Mouse (Mus musculus) cerebellum, postnatal 14 days (tissue): ENCODE data around the gene Vwa1.

ENCODE experiments used
- DNase-seq, 2 experiments: peaks; one replicate each; pipeline ENCODE4 v3.0.0; 2021; ENCODE audit warnings: mixed read lengths in 2 of 2

The Vwa1 gene

DNA sequence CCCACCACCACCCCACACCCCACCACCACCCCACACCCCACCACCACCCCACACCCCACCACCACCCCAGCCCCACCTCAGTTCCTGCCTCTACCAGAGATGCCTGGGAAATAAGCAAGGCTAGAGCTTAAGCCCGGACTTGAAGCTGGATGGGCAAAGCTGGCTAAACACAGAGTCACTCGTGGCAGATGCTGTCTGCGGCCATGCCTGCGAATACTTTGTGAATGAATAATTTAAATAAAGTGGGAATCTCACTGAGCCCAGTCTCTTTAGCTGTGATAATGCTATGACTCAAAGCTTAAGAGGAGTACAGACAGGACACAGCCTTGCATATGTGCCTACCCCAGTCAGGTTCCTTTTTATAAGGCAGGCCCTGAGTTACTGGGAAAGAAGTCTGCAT is 5.0 kb upstream of the Vwa1 start:
- DNase-seq: no peak

DNA sequence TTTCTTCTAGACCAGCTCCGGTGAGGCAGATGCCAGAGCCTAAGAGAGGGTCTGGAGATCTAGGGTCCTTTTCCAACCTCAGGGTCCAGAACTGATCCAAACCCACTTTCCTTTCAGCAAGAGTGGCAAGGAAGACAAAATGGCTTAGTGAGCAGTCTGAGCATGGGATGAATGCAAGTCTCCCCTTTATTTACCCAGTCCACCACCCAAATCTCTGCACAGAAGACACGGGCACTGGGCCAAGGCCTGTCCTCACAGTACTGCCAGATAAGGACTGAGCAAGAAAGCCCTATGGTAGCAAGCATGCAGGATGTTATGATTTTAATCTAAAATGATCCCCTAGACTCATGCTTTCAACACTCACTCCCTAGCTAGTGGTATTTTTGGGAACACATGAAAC is 3.3 kb upstream of the Vwa1 start:
- DNase-seq: peak in 1 of 2 experiments; percentile 56

DNA sequence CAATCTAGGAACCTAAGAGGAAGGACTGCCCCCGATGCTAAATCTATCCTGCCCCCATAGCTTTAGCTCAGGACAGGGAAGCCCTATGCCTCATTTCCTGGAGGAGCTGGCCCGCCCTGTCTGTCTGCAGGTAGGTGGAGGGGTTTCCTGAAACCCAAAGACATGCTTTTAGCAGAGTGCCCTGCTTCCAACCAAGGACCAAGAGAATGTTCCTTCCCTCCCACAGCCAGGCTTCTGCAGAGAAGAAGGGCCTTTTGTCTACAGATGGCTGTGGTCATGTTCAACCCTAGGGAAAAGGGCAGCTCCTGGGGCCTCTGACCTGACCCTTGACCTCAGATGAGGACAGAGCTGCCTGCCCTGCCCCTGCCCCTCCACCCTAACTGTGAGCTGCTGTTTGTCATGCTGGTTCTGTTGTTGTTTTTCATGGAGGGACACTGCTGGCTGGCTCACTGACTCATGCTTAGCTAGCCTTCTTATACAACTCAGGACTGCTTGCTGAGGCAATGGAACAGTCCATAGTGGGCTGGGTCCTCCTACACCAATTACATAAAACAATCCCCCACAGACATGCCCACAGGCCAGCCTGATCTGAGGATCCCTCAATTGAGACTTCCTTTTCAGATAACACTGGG is 2.3 kb upstream of the Vwa1 start:
- DNase-seq: no peak

DNA sequence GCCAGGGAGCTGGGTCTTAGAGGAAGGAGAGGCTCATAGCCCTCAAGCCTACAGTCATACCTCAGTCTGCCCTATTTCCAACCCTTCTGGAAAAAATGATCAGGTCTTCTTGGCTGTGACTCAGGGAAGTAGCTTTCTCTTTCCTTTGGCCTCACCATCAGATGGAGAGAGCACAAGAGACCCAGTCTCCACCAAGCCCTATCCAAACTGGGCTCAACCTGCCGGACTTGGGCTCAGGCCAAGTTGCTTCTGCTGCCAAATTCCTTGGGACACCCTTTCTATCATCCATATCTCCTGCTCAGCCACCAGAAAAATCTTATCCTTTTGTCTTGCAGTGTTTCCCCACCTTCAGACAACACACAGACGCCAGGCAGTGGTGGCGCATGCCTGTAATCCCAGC is 1.4 kb upstream of the Vwa1 start:
- peak; percentile 86 to 88 for DNase-seq

DNA sequence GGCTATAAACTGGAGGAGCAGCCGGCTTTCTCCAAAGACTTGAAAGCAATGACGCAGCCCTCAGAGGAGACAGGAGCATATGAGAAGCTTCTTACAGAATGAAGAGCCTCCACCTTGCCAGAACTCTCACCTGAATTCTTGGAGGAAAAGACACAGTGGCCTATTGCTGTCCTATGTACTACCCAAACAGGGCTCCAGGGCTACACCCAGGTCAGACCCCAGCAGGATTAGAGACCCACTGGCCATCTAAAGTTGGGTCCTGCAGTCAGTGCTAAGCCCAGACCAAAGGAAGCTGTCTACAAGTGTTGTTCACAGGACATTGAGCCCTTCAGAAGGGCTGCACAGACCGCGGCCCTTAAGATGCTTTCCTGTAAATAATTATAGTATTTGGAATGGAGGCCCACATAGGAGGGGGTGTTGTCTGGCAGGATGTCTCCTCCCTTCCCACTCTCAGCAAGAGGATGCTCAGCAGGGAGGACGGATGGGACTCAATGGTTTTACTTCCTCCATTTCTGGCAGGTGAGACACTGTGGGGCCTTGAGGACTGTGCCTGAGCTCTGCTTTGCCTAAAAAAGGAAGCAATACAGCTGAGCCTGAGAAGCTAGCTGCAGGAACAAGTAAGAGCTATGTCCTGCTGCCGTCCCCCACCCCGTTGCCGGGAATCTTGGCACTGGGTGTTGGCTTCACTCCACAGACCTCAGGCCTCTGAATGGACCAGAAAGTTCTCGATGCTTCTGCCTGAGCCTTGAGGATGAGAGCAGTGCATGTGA is 658 bp upstream of the Vwa1 start:
- DNase-seq: peak; percentile 80 to 82

DNA sequence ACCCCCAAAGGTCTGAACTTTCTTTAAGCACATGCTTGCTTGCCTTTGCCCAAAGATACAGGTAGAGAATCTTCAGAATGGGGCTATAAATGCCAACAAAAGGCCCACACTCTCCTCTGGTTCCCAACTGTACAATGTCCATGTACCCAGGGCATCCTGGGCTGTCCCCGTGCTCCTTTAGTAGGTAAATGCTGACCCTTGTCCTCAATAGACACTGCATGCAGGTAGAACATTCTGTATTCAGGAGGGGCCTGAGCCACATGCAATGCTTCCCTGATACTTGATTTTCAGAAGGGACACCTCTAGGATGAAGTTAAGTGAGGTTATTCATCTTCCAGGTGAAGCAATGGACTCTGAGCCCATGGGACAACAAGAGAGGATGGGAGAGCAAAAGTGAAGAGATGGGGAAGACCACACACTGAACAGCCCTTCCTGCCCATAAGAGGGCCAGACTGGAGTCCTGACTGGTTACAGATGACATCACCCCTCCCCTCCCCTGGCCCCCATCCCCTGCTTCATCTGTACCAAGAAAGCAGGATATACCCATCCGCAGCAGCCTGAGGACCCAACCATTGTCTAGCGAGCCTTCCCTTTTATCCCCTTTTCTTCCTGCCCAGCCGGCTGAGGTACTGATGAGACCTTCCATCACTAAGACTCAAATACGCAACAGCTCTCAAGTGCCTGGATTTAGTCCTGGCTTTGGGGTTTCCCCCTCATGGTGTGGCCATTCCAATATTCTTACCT is 991 bp downstream of the Vwa1 start:
- no peak for DNase-seq

DNA sequence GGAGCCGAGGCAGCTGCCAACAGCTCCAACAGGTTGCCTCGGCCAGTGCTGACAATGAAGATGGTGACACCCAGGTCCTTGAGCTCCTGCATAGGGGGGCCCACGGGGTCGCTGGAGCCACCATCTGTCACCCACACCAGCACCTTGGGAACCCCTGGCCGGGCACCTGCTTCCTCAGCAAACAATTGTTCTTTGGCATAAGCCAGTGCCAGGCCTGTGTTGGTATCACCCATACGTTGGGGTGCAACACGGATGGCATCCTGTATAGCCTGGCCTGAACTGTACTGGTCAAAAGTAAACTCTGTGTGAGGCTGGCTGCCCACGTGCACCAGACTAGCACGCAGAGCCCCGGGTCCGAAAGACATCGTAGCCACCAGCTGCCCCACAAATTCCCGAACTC is 1.7 kb downstream of the Vwa1 start:
- DNase-seq: no peak

DNA sequence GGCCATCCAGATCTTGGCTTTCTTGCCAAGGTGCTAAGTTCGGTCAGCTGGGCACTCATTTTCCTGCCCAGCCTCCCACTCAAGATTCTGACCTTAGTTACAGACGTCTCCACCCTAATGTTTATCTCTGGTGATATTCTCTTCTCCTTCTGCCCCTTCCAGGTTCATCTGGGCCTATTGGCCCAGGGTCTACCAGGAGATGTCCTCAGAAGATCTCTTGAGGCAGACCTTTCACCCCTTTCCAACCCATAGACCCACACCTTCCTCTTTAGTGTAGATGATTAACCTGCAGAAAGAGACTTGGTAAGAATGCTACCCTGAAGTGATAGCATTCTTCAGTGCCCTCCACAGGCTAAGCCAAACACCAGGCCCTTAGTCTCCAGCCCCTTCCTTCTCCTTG is 2.8 kb downstream of the Vwa1 start:
- no peak for DNase-seq

DNA sequence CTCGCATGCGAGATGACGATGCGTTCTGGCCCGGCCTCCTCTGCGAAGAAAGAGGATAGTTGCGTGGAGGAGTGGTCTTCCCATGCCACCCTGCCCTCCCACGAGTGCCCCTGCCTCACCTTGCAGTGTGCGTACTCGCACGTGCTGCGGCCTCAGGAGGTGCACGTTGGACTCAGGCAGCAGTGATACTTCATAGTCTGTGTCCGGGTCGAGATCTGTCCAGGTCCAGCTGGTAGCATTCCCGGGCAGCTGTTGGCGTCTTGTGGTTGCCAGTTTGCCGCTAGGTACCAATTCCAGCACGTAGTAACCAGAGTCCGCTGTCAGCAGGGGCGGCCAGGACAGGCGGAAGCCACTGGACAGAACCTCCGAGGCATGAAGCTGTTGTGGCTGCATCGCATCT is 3.9 kb downstream of the Vwa1 start:
- DNase-seq: no peak

DNA sequence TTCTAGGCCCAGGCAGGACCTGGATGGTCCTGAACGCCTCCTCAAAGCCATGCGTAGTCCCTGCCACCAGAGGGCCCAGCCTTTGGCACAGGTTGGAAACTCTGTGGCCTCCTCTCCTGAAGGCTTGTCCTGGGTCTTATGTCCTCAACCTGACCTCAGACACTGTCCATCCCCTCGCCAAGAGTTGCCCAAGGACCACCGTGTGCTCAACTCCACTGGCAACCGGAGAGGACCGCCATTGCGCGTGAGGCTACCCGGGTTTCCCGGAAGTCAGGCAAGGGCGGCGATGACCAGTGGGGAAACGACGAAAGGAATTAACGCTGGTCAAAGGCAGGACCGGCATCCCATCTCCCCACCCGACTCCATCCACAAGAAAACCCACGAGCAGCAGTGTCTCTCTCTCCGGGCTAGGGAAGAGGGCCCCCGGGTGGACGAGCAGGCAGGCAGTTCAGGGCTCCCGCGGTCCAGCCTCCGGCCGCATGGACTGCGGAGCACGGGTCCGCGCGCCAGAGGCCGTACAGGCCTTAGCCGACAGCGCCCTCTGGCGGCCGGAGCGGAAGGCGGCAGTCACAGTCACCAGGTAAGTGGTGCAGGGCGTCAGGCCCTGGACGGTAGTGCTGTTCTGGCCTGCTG is 4.5 kb downstream of the Vwa1 start:
- peak; percentile 98 for DNase-seq

DNA sequence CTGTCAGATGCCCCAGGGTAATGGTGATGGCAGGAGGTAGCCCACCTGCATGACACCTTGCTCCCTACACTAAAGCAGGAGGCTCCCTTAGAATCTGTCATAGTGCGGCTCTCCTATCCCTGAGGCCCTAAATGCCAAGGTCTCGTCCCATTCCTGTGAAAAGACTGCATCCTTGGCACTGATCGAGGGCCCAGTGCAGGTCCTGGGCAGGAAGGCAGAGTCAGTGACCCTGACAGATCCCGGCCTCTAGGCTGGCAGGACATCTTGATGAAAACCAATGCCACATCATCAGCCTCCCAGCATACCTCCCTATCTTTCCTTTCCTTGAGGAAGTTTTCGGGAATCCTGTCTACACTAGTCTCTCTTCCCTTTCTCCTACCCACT is 5.0 kb downstream of the Vwa1 start:
- DNase-seq: no peak

DNA sequence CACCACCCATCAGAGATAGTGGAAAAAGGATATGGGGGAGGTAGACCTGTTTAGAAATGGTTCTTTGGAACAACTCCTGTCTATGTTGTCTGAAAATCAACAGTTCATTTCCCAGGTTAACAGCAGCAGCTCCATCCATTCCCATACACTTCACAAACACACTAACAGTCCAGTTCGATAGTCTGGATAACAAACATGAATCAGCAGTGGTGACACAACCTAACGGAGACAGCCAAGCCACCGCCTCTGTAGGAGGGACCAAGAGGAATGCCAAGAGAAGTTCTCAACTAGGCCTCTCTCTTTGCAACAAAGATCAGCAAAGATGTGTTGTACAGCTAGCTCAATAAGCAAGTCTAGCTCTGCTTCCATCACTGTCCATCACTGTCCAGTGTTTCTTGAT is 12.1 kb downstream of the Vwa1 start:
- DNase-seq: no peak

DNA sequence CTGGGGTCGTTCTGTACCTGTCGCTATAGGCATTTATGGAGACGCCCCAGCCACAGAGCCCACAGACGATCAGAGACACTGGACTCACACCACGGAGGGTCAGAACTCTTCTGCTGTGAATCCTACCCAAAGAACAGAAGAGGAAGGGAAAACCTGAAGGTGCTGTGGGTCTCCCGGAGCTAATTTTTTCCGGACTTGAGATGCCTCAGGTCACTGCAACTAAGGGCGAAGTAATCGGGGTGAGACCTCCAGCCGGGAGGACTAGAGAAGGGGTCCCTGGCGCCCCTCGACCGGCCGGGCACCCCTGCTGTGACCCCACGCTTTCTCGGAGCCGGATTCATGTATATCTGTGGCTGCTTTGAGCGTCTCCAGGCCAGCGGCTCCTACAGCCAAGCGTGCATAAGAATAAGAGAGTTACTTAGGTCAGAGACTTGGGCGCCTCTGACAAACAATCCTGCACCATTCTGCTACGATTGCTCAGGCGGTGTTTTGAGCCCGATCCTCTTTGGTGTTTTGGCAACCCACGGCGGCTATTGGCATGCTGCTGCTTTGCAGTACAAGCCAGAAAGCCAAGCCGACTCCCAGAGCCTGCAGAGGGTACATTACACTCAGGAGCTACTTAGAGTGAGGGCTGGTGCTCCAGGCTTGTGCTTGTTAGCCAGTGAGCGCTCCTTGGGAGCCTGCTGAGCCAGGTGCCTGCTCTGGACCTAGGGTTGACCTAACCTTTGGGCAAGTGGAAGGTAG is 13.0 kb downstream of the Vwa1 start:
- peak; percentile 38 to 58 for DNase-seq

DNA sequence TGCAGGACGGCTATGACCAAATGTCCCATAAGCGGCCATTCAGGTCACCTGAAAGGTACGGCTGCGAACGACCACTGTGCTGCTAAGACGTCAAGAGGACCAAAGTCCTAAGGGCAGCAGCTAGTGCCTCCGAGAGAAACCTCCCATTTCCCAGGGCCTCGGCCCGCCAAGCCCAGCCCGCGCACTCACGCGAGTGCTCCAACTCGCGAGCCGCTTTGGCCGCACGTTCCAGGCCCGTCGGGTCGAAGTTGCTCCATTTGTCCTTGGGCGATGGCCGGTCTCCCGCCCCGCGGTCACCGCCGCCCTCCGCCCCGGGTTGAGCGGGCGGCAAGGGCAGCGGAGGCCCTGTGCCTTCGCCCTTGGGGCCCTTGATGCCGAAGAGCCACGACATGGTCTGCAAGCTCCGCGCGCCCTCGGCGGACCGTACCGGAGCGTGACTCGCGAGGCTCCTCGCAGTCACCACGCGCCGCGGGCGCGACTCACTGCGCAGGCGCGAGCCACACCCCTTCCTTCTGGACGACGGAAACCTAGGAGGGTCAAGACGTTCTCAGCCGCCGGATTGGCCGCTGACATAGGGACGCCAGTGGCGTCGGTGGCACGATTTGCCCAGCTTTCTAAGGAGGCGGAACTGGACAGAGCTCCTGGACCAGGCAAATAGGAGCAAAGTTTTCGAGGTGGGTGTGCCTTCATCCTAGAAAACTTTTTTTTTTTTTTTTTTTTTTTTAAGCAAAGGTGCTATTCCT is 13.7 kb downstream of the Vwa1 start, which contains the start of gene Atad3a:
Gene Atad3a (minus strand): TSS at position 481 of the 743 bp plus-strand sequence.
- DNase-seq: peak; percentile 99

DNA sequence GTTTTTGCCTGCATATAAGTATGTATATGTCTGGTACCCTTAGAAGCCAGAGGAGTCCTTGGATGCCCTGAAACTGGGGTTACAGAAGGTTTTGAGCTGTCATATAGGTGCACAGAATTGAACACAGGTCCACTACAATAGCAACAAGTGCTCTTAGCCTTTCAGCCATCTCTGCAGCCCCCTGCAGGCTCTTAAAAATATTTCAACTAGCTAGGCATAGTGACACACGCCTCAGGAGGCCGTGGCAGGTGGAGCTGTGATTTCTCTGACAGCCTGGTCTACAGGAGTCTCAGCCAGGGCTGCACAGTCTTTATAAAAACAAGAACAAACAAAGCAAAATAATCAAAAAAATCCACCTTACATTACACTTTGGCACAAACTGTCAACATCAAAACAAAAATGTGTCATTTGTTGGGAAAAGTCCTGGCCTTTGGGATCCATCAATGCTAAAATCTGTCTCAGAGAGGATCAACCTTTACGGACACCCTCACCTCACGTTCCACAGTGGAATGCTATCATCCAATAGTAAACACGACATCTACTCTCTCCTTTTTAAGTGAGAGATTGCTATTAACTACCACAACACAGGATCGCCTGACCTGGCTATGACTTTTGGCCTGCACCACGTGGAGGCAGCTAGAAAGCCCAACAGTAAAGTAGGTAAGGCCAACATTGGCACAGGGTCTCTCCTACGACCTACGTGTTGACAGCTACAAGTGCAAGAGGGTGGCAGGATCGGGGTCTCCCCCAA is 14.5 kb downstream of the Vwa1 start:
- DNase-seq: peak; percentile 45 to 65

DNA sequence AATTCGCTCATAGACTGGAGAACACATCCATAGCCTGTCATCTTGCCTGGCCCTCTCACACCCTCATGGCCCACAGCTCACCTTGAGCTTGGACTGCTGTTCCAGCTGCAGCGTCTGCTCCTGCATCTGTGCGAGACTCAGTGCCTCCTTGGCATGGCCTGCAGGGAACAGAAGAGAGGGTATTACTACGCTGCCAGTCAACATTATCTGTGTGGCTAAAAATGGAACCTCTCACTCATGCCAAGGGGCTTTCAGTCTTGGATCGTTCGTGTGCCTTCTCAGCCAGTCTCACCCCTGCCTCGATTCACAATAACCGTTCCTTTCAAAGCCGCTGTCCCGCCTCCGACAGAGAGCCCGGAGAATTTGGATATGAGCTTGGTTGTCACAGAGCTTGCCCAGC is 17.5 kb downstream of the Vwa1 start:
- DNase-seq: no peak

DNA sequence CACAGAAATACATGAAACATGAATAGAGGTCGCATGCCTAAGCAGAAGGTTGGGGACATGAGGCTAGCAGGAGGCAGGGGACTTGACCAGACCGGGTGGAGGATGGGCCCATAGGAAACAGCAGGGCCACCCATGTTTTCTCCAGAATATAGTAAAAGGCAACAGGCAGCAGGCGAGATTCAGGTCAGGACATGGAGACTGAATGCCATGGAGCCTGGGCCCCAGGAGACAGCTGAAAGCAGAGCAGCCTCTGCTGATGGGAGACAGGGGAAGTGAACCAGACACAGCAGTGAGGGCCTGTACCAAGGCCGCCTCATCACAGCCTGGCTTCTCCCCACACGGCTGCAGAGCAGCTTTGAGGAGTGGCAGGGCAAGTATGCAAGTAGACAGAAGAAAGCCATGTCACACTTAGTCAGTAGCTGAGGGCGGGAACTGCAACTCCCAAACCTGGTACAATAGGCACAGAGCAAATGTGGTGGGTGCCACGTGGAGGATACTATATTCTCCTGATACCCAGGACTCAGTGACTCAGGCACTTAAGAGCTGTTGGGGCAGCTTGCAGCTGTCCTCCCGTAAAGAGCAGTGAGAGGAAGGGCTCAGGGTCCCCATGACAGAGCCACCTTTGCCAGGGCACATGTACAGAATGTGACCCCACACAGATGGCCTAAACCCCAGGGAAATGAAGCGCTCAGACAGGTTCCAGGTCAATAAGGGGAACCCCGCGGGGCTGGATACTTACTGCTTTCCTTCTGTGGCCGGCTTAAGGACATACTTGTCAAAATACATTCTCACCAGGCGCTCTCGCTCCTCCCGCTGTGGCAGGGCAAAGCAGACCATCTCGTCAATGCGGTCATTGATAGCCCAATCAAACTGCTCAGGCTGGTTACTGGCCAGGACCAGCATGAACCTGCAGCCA is 27.7 kb downstream of the Vwa1 start:
- peak; percentile 67 to 72 for DNase-seq

DNA sequence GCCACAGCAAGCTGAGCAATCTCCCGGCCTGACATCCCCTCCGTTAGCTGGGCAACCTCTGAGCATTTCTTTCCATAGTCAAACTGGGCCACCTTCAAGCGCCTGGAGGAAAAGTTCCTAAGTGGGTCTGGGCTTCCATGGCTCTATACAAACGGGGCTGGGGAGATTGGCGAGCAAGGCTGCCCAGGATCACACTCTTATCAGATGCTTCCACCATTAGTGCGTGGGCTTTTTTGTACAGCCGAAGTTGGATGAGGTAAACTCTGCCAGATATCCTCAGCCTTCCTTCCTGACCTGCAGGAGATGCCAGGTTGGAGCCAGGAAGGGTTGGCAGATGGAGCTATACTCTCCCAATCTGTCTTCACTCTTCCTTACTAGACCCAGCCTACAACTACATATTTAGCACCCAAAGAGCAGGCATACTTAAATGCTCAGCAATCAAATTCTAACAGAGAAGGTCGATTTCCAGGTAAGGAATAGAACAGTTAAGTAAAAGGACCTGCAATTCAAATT is 28.4 kb downstream of the Vwa1 start:
- peak; percentile 78 to 84 for DNase-seq

DNA sequence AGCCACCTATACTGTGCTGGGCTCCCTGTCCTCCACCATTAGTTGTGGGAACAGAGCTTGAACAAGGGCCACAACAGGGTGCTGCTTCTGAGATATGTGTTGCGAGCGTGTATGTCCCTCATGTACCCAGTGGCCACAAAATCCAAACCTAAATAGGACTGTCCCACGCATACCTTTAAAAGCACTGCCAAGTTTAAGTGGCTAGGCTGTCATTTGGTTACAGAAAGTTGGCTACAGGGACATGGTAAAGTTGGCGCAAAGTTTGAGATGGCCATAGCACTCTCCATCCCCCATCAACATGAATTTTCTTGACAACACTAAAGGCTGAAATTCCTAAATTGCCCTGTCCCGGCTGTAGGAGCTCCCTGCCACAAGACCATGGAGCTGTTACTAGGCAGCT is 29.4 kb downstream of the Vwa1 start:
- DNase-seq: no peak

DNA sequence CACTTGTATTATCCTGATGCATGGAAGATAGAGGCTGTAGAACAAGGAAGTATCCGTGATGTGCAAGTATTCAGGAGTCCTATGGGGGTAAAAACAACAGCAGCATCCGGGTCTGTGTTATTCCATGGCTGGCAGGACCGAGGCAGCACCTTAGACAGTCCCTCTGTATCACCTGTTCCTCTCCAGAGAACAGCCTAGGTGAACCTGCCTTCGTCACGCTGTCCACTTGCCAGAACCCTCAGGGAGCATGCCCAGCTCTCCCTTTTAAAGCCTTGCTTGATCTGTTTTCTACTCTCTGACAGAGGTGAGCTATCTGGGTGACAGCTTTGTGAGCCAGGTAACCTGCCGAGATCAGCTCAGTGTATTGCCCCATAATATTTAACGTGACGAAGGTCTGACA is 30.0 kb downstream of the Vwa1 start:
- peak; percentile 49 to 67 for DNase-seq
